Mouse (Mus musculus) CH12.LX (cell line): ENCODE measurements around the gene Ndufb5. TPM values are rescaled to one million over a fixed set of nuclear protein-coding genes. Genes with fewer than 3 reads are reported as not detected.

Source experiments
- DNase-seq: peaks from one replicate; pipeline ENCODE4 v3.0.0-alpha.2; 2013; ENCODE audit errors: extremely low read depth
- H3K27ac ChIP-seq: 2 replicates; pipeline ENCODE4 v1.5.1; 2012; ENCODE audit warnings: low read depth, mild to moderate bottlenecking, control low read depth, moderate library complexity; ENCODE audit not compliant: insufficient read depth
- H3K27me3 ChIP-seq: replicated peaks from 2 replicates; pipeline ENCODE3; 2012; ENCODE audit warnings: inconsistent platforms
- H3K36me3 ChIP-seq, 2 experiments: replicated peaks in 1 of 2; 2 replicates each; pipeline versions ENCODE3 to v1.6.1; 2012; ENCODE audit warnings: inconsistent platforms in 1 of 2, low read length in 1 of 2, mild to moderate bottlenecking in 1 of 2, mixed read lengths in 1 of 2, moderate library complexity in 1 of 2; ENCODE audit not compliant: control insufficient read depth in 1 of 2, insufficient read depth in 1 of 2
- H3K4me1 ChIP-seq, 2 experiments: 2 replicates each; pipeline ENCODE4 v1.6.1; 2012; ENCODE audit warnings: inconsistent platforms in 1 of 2, moderate library complexity in 1 of 2; ENCODE audit not compliant: insufficient read depth in 2 of 2, control insufficient read depth in 1 of 2
- H3K4me2 ChIP-seq: 2 replicates; pipeline ENCODE4 v1.6.1; 2012; ENCODE audit warnings: low read depth, mild to moderate bottlenecking, control low read depth; ENCODE audit not compliant: poor library complexity, insufficient read depth, severe bottlenecking
- H3K4me3 ChIP-seq, 3 experiments: fragments of 150-350 bp in 1 of 3; sonication (generic) in 1 of 3; replicated peaks in 1 of 3; 2 replicates each; pipeline versions ENCODE3 to v1.5.1; 2011 to 2012; ENCODE audit warnings: low read depth in 2 of 3, low read length in 2 of 3, mild to moderate bottlenecking in 2 of 3, moderate library complexity in 2 of 3, control low read depth in 1 of 3, improper control_type of control experiment in 1 of 3, inconsistent platforms in 1 of 3, mixed read lengths in 1 of 3; ENCODE audit not compliant: poor library complexity in 1 of 3
- H3K79me2 ChIP-seq: replicated peaks from 2 replicates; pipeline ENCODE4 v1.6.1; 2012; ENCODE audit warnings: mild to moderate bottlenecking, moderate library complexity; ENCODE audit not compliant: control insufficient read depth, poor library complexity, insufficient read depth, severe bottlenecking; ENCODE audit errors: extremely low read depth
- H3K9ac ChIP-seq: 2 replicates; pipeline ENCODE4 v1.6.1; 2012; ENCODE audit warnings: low read depth, mild to moderate bottlenecking, control low read depth, moderate library complexity; ENCODE audit not compliant: insufficient read depth
- H3K9me3 ChIP-seq: replicated peaks from 2 replicates; pipeline ENCODE3; 2012; ENCODE audit warnings: low read length, inconsistent platforms, mixed read lengths
- CHD1 ChIP-seq: IDR thresholded peaks from 2 replicates; pipeline ENCODE4 v1.6.1; 2012; ENCODE audit warnings: low read depth, low read length, improper control_type of control experiment, inconsistent platforms
- CTCF ChIP-seq, 2 experiments: IDR thresholded peaks in 1 of 2; conservative IDR thresholded peaks in 1 of 2; 2 replicates each; pipeline ENCODE4 v1.5.1; 2011 to 2012; ENCODE audit warnings: low read depth in 2 of 2, low read length in 2 of 2, improper control_type of control experiment in 1 of 2, inconsistent platforms in 1 of 2, mild to moderate bottlenecking in 1 of 2, moderate library complexity in 1 of 2
- E2F4 ChIP-seq: IDR thresholded peaks from 2 replicates; pipeline ENCODE4 v1.6.1; 2011; ENCODE audit warnings: low read depth, low read length, improper control_type of control experiment; ENCODE audit not compliant: insufficient replicate concordance
- HCFC1 ChIP-seq: IDR thresholded peaks from 2 replicates; pipeline ENCODE4 v1.6.1; 2012; ENCODE audit warnings: low read depth, mild to moderate bottlenecking, inconsistent platforms, low read length, improper control_type of control experiment
- MAFK ChIP-seq: IDR thresholded peaks from 2 replicates; pipeline ENCODE4 v1.6.1; 2011; ENCODE audit warnings: low read length, improper control_type of control experiment; ENCODE audit not compliant: insufficient replicate concordance
- MXI1 ChIP-seq: IDR thresholded peaks from 2 replicates; pipeline ENCODE4 v1.6.1; 2011; ENCODE audit warnings: mild to moderate bottlenecking, low read depth, low read length, improper control_type of control experiment
- NRF1 ChIP-seq: IDR thresholded peaks from 2 replicates; pipeline ENCODE4 v1.6.1; 2014; ENCODE audit warnings: low read depth, mild to moderate bottlenecking, inconsistent platforms, low read length, improper control_type of control experiment, moderate library complexity
- RAD21 ChIP-seq: IDR thresholded peaks from 2 replicates; pipeline ENCODE4 v1.6.1; 2011; ENCODE audit warnings: low read depth, mild to moderate bottlenecking, low read length, improper control_type of control experiment, moderate library complexity
- SIN3A ChIP-seq: IDR thresholded peaks from 2 replicates; pipeline ENCODE4 v1.6.1; 2012; ENCODE audit warnings: low read length, improper control_type of control experiment, inconsistent platforms
- SMC3 ChIP-seq: IDR thresholded peaks from 2 replicates; pipeline ENCODE4 v1.6.1; 2011; ENCODE audit warnings: low read depth, low read length, improper control_type of control experiment
- TBP ChIP-seq: conservative IDR thresholded peaks from 2 replicates; pipeline ENCODE4 v1.6.1; 2011; ENCODE audit warnings: low read depth, low read length, improper control_type of control experiment
- UBTF ChIP-seq: IDR thresholded peaks from 2 replicates; pipeline ENCODE4 v1.6.1; 2012; ENCODE audit warnings: low read depth, mild to moderate bottlenecking, inconsistent platforms, low read length, improper control_type of control experiment, moderate library complexity
- USF1 ChIP-seq: IDR thresholded peaks from 2 replicates; pipeline ENCODE4 v1.6.1; 2014; ENCODE audit warnings: low read depth, mild to moderate bottlenecking, inconsistent platforms, low read length, improper control_type of control experiment
- USF2 ChIP-seq: conservative IDR thresholded peaks from 2 replicates; pipeline ENCODE4 v1.6.1; 2011; ENCODE audit warnings: low read depth, low read length, improper control_type of control experiment
- ZKSCAN1 ChIP-seq: IDR thresholded peaks from 2 replicates; pipeline ENCODE4 v1.6.1; 2012; ENCODE audit warnings: low read depth, inconsistent platforms, low read length, improper control_type of control experiment, borderline replicate concordance
- ZNF384 ChIP-seq: IDR thresholded peaks from 2 replicates; pipeline ENCODE4 v1.6.1; 2012; ENCODE audit warnings: low read depth, low read length, improper control_type of control experiment, inconsistent platforms
- dilution Hi-C: fragments of 300-500 bp; cut with MboI; formaldehyde crosslinking; loops from 2 replicates; pipeline ENCODE4 v1.14.3; 2020; ENCODE audit warnings: low sequenced_read_pairs; ENCODE audit not compliant: extremely low pct_unique_long_range_greater_than_20kb, extremely low pct_ligation_motif_present
- in situ Hi-C: fragments of 300-500 bp; cut with MboI; formaldehyde crosslinking; loops from 3 replicates; pipeline ENCODE4 v1.14.3; 2019; ENCODE audit warnings: low sequenced_read_pairs, low pct_ligation_motif_present, low pct_unique_long_range_greater_than_20kb, mixed read lengths
- polyA plus RNA-seq: library from polyadenylated mRNA; unstranded; fragments of >175 nt; gene quantifications from 2 replicates; pipeline ENCODE4 v1.2.1, GENCODE M21; 2012; ENCODE audit warnings: low read depth; ENCODE audit not compliant: insufficient read length
- total RNA-seq, 2 experiments: library from RNA; depleted of rRNA; stranded (reverse); fragments of 300-350 nt in 1 of 2; fragments of >200 nt in 1 of 2; gene quantifications; 2 replicates each; pipeline ENCODE4 v1.2.3; 2012 to 2014

The Ndufb5 gene
- total and polyA plus RNA-seq, 3 experiments = 145 to 467 (median 179) TPM

DNA sequence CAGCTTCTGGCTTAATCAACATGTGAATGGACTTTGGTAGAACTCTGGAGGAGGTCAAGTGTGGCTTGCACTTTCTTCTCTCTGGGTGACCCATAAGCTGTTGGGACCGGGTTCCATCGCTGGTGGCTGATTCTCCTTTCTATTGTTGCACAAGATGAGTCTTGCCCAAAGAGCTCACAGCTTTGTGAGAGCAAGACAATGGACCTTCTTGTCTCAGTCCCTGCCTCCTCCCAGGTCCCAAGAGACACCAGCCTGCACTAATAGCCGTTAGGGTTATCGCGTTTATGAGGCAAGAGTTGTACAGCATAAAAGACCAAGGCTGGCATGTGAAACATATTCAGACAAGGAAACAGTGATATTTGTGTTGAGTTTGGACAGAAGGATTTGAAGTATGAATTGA is 42.6 kb upstream of the Ndufb5 start:
- Histone ChIP-seq H3K9ac (no peak overlapping the region), H3K79me2 (no peaks in the 10 kb centered on the region), H3K4me3 (no peak overlapping the region), H3K36me3 (no peaks in the 10 kb centered on the region), H3K9me3 (no peaks in the 10 kb centered on the region), H3K27me3 (no peaks in the 10 kb centered on the region), H3K4me2 (0 out of 2 replicates have a peak overlapping the region, but pooled peaks have one; percentile 24), H3K27ac (no peak overlapping the region), H3K4me1 (peaks cover 12 to 28% of the 10 kb centered on the region in 2 experiments)
- no peak for TF ChIP-seq USF2
- TF ChIP-seq MXI1 = no peak
- no peak for TF ChIP-seq SIN3A
- TF ChIP-seq MAFK = no peak
- no peak for TF ChIP-seq E2F4
- TF ChIP-seq RAD21 = no peak
- no peak for TF ChIP-seq NRF1
- no peak for TF ChIP-seq TBP
- no peak for TF ChIP-seq ZKSCAN1
- no peak for TF ChIP-seq UBTF
- no peak for TF ChIP-seq ZNF384
- no peak for TF ChIP-seq CHD1
- TF ChIP-seq SMC3 = no peak
- in situ Hi-C loops = loop anchor here (25.0 kb wide), 1 partner anchor 357 kb away; no protein-coding TSS in a partner anchor
- no peak for DNase-seq
- dilution Hi-C loops = no loop called here

- Histone ChIP-seq H3K27ac (no peak overlapping the region), H3K4me2 (peak overlapping the region; percentile 29), H3K4me1 (peaks cover 12 to 28% of the 10 kb centered on the region in 2 experiments), H3K9ac (no peak overlapping the region), H3K9me3 (no peaks in the 10 kb centered on the region), H3K4me3 (no peak overlapping the region)
- DNase-seq = no peak
- dilution Hi-C loops (no loop called here), in situ Hi-C loops (loop anchor here (5.0 to 25.0 kb wide), 2 partner anchors 83 to 358 kb away; no protein-coding TSS in a partner anchor)
- TF ChIP-seq SMC3 (peak; percentile 27), ZNF384 (no peak), RAD21 (peak; percentile 55), USF1 (no peak), HCFC1 (no peak), CTCF (conservative IDR thresholded peaks at IDR 0.05 in 1 of 2, IDR thresholded peaks at IDR 0.05 in 1 of 2; ENCODE audit: low read depth in 2 of 2, low read length in 2 of 2) (peak in 1 of 2 experiments; percentile 63; a peak in 2 of 4 replicates)
- TF ChIP-seq, all 38 proteins: peak for 3
- no peaks in the 10 kb centered on the region for H3K79me2 ChIP-seq
- no peaks in the 10 kb centered on the region for H3K27me3 ChIP-seq
- H3K36me3 ChIP-seq = no peaks in the 10 kb centered on the region
Observed at GRCm38 (mm10) chr3:32694737-32695582, 41.8 kb upstream of the Ndufb5 start.
